Mouse (Mus musculus): ENCODE data around the gene Slc30a3.

DNA sequence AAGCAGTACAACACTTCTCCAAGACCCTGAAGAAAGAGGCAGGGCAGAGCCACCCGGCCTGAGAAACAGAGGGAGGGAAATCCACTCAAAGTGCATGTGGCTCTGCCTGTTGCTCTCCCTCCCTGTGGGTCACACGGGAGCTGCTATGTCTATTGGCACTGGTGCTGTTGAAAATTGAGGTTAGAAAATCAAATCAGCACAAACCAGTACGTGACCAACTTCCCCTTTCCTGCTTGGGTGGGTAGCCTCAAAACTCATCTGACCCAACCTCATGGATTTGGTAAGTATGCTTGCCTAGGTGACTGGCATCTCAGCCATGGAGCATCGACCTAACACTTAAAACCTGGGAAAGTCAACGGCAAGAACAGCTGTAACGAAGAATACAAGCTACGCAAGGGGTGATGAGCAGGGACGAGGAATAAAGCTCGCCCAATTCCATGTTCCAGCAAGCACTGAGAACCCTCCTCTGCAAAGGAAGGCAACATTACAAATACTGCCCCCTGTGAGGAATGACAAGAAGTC, 2.2 kb downstream of the Slc30a3 start, which contains the start of gene Dnajc5g:
- TF ChIP-seq CTCF (IDR thresholded peaks at IDR 0.05; ENCODE audit: low read depth): no peak
- no peak for TF ChIP-seq EP300 (IDR thresholded peaks at IDR 0.05; ENCODE audit: low read depth)

Data from liver, embryonic 14.5 days (tissue).